Mouse (Mus musculus) cerebellum, postnatal 4 days (tissue): Measurements from ENCODE around the gene Gm5741.

Experiments used
- DNase-seq, 2 experiments: peaks; one replicate each; pipeline ENCODE4 v3.0.0; 2022; ENCODE audit warnings: low spot score in 2 of 2, mixed read lengths in 1 of 2

Gm5741 gene

DNA sequence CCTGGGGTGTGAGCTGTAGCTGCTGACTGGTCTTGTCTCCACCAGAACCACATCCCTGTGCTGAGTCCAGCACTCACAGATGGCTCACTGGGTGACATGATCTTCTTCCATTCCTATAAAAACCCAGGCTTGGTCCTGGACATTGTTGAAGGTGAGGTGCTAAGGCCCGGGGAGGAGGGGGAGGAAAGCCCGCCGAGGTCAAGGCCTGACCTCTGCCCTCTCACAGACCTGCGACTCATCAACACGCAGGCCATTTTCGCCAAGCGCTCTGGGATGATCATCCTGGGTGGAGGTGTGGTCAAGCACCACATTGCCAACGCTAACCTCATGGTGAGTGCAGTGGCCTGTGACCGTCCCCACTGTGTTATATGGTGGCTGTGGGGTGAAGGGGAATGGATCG lies 6.4 kb upstream of the Gm5741 start:
- no peak for DNase-seq

DNA sequence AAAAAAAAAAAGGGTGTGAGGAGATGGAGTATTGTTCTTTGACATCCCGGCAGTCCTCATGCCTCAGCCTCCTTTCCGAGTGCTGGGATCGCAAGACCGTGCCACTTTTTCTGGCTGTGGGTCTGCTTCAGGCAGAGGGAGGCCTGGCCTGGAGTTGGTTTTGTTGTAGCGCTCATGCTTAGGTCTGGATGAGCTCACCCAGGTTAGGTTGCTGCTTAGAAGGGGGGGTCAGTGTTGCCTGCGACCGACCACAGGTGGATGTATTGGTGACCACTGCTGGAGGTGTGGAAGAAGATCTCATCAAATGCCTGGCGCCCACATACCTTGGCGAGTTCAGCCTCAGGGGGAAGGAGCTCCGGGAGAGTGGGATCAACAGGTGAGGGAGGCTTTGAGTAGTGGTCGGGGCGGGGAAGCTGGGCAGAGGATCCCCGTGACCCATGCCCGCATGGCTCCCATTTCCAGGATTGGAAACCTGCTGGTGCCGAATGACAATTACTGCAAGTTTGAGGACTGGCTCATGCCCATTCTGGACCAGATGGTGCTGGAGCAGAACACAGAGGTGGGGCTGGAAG lies 5.3 kb upstream of the Gm5741 start:
- no peak for DNase-seq

DNA sequence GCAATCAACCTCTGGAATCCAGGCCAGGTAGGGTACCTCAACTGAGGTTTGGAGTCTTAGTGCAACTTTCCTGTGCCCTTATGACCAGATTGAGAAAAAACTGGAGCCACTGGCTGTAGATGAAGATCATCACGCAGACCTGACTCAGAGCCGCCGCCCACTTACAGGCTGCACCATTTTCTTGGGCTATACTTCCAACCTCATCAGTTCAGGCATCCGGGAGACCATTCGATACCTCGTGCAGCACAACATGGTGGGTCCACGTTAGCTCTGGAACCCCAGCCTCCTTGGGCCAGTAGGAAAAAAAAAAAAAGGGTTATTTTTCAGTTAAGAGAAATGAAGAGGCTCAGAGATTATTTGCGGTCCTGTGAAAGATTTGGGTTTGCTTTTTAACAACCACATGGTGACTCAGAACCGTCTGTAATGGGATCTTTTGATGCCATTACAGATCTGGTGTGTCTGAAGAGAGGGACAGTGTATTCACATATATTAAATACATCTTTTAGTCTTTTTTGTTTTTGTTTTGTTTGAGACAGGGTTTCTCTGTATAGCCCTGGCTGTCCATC lies 4.7 kb upstream of the Gm5741 start:
- no peak for DNase-seq

DNA sequence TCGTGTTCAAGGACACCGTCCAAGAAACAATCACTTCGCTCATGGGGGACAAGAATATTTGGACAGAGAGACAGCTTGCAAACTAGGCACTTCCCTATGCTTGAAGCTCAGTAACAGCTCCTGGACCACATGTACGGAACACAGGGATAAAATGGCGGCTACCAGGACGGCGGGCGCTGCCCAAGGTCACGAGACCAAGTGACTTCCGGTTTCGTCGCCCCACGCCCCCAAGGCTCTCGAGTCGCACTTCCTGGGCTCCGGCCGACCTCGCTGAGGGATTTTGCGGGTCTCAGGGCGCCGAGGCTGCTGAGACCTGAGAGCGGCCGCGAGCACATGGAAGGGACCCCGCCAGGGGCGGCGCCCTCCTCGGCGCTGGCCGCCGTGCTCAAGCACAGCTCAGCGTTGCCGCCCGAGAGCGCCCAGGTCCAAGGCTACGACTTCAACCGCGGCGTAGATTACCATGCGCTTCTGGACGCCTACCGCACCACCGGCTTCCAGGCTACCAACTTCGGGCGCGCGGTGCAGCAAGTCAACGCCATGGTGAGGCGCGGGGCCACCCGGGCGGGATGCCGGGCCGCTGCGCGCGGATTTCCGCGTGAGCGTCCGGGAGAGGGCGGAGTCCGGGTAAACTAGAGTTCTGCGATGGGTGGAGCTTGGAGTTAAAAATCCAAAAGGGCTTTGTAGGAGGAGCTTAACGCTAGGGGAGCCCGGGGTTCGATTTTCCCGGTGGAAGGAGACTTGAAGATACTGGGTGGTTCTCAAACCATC lies 3.9 kb upstream of the Gm5741 start, which contains the start of gene Dhps:
Gene Dhps, plus strand, starts transcription at position 244 of the 768 bp plus-strand sequence.
- DNase-seq = peak; percentile 79 to 84

DNA sequence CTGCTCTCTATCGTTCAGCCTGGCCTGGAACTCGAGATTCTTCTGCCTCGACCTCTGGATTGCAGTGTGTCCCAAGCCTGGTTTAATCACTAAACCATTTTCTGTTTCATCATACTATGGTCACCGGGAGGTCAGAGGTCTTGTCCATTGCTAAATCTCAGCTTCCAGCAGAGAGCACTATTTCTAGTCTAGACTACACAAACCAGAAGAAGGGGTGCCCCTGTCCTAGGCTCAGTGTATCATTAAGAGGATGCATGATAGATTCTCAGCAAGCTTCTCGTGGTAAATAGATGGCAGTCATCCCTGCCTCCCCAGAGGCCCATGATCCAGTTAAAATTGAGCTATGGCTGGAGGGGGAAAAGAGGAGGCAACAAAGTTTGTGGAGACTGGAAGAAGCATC lies 3.3 kb upstream of the Gm5741 start:
- DNase-seq = no peak

DNA sequence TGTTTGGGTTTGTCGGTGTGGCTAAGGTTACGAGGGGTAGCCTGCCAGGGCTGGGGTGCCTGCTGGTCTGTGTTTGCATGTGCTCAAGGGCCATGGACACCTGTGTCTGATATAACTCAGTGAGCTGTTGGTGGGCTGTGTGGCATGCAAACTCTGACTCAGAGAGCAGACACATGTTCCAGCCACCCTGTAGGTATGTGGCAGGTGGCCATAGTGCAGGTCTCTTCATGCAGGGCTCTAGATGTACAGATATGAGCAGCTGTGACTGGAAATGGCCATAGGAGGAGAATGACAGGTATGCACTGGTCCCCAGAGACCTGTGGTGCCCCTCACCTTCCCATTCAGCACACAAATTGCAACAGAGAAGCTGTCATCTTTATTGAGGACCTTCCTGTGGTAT lies 627 bp downstream of the Gm5741 start:
- DNase-seq = no peak

DNA sequence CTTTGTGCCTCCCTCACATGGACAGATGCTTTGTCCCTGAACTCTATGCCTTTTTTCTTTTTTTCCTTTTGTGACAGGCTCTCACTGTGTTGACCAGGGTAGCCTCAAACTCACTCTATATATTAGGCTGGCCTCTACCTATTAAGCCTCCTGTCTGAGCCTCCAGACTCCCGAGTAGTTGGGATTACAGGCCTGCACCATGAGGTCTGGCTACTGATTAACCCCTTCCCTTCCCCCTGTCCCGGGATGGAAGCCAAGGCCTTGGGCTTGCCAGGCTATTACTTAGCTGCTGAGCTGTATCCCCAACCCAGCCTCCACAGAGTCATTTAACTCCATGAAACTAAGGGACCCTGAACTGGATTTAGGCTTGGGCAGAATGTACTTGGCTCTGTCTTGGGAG lies 2.6 kb downstream of the Gm5741 start:
- no peak for DNase-seq

DNA sequence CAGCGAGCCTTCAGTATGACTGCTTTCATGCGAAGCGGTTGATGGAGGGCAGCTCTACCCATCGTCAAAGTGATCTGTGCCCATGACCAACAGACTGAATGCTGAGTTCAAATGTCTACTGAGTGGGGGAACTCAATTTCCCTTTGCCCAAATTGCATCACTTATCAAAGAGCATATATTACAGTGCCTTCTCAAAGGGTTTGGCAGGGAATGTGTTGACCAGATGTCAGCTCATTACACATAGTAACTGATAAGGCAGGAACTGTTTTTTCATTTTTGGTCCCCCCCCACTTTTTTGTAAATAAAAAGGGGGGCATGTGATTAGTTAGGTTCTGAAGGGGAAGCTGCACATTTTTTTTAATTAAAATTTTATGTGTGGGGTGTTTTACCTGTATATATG lies 5.2 kb downstream of the Gm5741 start:
- DNase-seq = no peak

DNA sequence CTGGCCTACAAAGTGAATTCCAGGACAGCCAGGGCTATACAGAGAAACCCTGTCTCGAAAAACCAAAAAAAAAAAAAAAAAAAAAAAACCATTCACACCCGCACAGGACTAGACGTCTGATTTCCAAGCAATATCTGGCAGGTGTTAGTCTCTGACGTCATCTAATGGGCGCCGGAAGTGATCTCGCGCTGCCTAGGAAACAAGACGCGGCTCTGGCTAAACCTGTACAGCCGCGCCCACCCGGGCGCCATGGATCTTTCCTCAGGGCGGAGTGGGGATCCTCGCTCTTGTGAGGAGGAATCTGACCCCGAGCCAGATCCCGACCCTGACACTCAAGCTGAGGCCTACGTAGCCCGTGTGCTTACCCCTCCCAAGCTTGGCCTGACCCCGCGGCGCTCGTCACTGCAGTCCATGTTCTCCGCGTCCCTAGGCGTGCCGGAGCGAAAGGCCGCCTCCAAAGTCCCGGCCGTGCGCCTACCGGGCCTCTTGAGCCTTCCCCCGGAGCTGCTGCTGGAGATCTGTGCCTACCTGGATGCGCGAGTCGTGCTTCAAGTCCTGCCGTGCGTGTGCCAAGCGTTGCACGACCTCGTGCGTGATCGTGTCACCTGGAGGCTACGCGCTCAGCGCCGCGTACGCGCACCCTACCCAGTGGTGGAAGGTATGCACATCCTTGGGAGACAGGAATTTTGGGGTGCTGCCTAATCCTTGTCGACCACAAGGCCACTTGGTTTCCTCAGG lies 7.7 kb downstream of the Gm5741 start, which contains the start of gene Fbxw9:
Gene Fbxw9, plus strand, starts transcription at position 177 of the 738 bp plus-strand sequence.
- DNase-seq = peak; percentile 75 to 88

DNA sequence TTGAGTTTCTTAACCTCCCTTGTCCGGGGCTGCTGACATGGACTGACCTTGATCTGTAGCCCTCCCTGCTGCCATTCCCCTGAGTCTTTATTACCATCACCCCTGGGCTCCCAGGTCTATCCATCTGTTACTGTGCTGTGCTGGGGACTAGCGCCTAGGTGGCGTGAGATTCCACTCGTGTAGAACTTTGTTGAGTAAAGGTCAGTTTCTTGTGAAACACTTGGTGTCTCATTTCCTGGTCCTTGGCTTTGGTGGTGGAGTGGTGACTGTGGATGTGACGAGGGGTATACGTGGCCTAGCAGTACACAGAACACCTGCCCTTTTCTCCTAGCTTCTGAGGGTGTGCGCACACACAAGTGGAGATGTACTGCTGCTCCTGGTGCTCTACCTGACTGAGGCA lies 10.4 kb downstream of the Gm5741 start:
- no peak for DNase-seq

DNA sequence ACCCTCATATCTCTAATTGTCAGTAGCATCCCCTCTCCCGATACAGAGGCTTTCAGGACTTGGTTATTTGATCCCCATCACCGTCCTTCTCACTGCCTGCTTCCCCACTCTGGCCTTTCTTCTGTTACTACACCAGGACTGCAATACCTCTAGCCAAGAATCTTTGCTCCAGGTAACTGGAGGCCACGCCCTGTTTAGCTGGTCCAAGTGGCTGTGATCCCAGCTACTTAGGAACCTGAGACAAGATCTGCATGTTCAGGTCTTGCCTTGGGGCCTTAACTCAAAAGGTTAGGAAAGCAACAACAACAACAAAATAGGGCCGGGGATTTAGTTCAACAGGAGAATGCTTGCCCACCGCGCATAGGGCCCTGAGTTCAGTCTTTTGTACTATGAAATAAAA lies 24.2 kb downstream of the Gm5741 start:
- no peak for DNase-seq

DNA sequence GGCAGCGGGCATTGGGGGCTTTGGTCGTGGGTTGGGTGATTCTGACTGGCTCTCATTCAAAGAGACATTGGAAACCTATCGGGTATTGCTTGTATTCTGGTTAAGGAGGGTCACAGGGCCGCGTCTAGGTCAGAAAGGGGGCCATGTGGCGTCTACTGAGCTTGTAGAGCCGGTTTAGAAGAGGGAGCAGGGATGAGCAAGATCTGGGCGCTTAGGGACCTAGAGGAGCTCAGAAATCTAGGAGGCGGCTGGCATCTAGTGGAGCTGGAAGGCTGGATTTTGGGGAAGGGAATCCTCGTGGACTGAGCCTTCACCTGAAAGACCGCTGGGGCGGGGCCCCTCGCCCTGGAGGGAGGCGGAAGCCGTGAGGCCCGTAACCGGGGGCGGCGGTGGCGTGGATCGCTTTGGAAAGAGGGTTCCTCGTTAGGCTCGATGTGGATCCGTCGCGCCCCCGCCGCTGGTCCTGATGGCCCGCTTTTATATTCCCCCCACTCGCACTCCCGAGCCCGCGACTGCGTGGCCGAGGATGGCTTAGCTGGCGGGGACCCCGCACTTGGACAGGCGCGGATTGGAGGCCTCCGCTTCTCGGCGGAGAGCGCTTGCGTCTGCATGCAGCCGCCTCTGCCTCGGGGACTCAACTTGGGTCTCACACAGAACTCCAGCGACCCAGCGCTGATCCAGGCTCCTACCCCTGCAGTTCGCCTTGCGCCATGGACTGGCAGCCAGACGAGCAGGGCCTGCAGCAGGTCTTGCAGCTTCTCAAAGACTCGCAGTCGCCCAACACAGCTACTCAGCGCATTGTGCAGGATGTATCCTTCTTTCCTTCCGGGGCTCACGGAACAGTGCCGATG lies 29.9 kb downstream of the Gm5741 start:
- DNase-seq = peak in 1 of 2 experiments; percentile 31

DNA sequence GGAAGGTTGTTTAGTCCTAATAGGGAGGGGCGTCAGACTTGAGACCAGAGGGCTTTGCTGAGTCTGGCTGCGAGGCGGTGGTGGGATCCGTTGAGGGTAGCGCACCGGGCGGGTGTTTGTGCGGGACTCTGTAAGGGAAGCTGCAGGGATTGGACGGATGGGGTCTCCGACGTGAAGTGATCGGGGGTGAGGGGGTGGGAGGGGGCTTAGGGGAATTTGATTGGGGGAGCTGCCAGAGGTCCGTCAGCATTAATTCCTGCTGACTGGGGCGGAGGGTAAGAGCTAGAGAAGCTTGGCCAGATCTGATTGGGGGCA lies 30.5 kb downstream of the Gm5741 start:
- DNase-seq = peak in 1 of 2 experiments; percentile 43

DNA sequence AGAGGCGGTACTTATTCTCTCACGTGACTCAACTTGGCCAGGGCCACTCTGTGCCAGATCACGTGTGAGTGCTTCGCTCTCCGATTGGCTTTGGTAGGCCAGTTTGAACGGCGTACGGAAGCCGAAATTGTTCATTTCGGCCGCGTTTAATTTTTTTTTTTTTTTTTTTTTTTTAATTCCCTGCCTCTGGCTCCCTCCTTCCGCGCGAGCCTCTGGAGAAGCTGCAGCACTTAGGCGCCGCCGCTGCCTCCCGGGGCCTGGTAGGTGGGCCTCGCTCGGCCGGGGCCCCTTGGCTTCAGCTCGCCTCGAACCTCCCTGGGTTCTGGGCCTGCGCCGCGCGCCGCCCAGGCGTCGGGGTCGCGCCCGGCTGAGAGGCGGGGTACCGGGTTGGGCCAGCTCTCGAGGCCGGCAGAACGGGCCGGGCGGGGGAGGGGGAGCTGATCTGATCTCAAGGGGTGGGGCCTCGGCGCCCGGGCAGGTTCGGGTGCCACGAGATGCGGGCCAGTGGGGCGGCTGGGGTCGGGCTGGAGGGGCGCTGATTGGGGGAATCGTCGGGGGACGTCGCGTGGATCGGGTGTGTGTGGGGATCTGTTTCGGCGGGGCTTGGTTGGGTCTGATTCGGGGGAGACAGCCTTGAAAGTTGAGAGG lies 30.9 kb downstream of the Gm5741 start, which contains the start of gene Tnpo2:
Gene Tnpo2, plus strand, starts transcription at position 198 of the 648 bp plus-strand sequence.
- DNase-seq = peak; percentile 74 to 84

DNA sequence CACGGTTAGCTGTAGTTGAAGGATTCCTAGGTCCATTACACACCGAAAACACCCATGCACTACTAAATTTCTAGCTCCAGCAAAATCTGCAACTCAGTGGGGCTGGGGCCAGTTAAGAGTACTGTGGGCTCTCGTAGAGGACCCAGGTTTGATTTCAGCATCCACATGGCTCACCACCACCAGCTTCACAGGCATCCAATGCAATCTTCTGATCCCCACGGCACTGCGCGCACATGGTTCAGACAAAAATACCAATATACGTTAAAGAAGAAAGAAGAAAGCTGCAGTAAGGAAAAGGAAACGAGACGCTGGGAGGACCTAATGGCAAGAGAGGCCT lies 31.4 kb downstream of the Gm5741 start:
- DNase-seq = no peak

DNA sequence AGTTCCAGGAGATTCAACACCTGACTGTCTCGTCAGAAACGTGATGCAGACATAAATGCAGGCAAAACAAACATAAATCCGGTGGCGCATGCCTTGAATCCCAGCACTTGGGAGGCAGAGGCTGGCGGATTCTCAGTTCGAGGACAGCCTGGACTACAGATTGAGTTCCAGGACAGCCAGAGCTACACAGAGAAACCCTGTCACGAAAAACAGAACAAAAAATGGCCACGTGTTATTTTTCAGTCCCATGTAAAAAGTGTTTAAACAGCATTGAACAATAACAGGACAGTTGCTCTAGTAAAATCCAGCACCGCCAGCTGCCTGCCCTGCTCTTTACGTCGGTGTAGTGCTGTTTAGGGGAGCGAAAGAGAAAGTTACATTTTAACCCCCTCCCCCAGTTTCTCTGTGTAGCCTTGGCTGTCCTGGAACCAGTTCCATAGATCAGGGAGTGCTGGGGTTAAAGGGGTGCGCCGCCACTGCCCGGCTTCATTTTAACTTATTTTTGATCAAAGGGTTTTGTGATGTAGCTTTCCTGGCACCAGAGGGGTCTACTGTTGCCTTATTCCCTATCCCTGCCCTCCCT lies 32.0 kb downstream of the Gm5741 start:
- DNase-seq = no peak

DNA sequence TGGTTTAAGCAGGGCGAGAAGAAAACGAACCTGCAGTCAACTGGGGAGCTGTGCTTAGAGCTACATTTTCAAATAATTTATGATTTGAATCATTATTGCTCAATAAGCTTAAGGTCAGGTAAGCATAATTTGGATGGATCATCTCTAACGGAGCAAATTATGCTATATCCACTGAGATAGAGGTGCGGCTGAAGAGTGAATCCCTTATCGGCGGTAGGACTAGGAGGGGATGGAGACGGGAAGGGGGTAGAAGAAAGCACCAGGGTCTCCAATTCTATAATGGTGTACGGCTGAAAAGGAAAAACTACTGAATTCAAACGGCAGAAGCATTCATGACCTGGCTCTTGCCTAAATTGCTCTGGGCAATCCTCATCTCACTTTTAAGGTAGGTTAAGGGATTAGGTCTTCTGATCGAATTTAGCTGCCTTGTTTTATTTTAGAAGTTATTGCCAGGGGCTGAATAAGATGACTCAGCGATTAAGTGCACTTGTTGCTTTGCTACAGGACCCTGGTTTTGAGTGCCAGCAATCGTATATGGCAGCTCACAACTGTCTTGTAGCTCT lies 32.5 kb downstream of the Gm5741 start:
- no peak for DNase-seq

DNA sequence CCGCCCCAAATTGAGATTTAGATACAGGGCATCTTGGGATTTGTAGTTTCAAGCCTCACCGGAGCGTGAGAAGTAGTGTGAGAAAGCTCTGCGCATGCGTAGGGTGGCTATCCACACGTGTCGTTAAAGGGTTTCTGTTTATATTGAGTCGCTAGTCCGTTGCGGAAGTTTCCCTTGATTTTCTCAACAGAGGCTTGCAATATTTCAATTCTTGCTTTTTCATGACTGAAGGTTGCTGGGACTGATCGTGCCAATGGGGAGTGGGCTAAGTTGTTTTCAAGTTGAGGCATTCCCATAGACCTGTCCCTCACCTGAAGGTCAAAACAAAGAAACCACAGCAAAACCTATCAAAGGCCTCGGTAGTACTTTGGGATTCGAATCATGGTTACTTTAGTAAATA lies 33.0 kb downstream of the Gm5741 start:
- DNase-seq = peak; percentile 43 to 60

DNA sequence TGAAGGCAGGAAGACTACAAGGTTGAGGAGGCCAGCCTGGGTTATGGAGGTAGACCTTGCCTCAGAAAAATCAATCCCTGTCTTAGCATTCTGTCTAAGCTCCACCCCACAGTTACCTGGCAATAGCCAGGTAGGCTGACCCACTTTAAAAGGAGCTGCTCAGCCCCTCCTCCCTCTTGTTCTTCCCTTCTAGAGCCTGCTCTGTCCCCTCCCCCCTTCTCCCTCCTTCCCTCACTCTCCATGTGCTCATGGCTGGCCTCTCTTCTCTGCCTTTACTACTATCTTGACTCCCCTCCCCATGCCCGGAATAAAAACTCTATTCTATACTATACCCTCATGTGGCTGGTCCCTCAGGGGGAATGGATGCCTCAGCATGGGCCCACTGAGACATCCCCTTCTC lies 33.9 kb downstream of the Gm5741 start:
- no peak for DNase-seq

DNA sequence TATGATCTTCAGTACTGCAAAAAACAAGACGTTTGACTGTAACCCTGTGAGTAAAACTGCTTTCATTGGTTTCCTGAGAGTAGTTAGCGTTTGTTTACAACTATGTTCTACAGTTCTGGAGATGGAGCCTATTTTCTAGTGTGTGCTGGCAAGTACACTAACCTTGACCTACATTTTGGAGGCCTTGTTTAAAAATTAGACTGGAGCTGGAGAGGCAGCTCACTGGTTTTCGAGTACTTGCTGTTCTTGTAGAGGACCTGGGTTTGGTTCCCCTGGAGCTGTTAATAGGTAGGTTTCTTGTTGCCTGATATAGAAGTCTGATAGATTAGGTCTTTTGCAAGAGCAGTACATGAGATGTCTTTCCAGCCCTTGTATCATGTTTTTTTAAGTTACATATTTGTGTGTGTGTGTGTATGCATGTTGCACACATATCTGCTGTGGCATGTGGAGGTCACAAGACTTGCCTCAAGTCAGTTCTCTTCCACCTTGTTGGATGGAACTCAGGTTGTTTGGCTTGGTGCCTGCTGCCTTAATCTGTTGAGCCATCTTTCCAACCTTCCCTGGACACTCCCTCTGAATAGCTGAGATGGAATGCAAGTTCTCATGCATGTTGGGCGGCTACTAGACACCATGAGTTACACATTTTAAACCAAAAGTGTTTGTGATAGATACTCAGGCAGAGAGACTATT lies 35.0 kb downstream of the Gm5741 start:
- no peak for DNase-seq
